8 mouse cellular contexts compared by ENCODE assay signal in genomic region chr6:62573611-62574010, GRCm38 (mm10).
"Had no signal": no experiment of that assay in that cellular context is flagged by ENCODE, and none has a peak within 500 bp of the region (broad histone marks: within the 10 kb centered on the region; RNA-seq: fewer than 3 reads in every experiment).

No protein-coding gene starts in this region.

- ATAC-seq: intestine, embryonic 15.5 days; midbrain, embryonic 15.5 days had no signal

- DNase-seq: kidney, adult 18-20 months; kidney, postnatal 10 days; kidney, postnatal 4 days; lung, adult 2 months; thymus, adult 18-20 months; thymus, postnatal 14 days had no signal
